Mouse (Mus musculus) Muller cell, postnatal 12 days (primary cell): ENCODE results near the gene Qrich1.
"Not testable (repeated sequence)": the region's sequence is repeated elsewhere in the genome, so short reads cannot be mapped to it uniquely, and the experiment has no call there.

Experiments used
- DNase-seq: peaks from one replicate; pipeline ENCODE4 v3.0.0-alpha.2; 2015; ENCODE audit errors: inconsistent ontology term

Gene Qrich1

GRCm38 (mm10) chr9:108587571-108588180 is 71.1 kb downstream of the Qrich1 start:
- peak; percentile 73 for DNase-seq

DNA sequence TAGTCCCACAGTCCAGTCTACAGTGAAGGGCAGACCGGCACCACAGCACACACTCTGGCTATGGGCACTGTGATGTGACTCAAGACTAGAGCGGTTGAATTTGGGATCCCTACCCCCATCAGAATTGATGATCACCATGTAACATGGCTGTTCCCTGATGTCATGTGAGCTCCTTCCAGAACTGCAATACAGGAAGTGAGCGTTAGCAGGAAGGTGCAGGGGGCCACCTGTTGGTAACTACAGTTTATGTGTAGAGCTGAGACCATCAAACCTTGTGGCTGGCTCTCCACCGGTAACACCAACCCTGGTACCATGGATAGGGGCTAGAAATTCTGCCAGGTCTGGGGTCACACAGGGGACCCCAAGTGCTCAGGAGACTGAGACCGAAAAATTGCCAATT is 72.6 kb downstream of the Qrich1 start:
- no peak for DNase-seq

DNA sequence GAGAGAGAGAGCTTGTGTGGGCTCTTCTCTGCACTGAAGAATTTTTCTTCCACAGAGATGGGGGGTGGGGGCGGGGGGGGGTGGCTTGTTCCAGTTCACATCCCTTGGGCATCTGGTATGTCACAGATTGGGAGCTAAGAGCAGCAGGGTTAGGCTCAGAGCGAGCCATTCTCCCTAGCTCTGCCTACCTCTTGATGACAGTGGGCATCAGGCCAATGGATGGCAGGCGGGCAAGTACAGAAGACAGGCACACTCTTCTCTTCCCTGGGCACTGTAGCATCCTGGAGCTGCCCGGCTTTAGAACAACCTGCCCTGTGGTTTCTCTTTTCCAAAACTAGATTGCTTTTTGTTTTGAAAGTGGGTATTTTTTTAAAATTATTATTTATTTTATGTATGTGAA is 74.9 kb downstream of the Qrich1 start:
- no peak for DNase-seq

GRCm38 (mm10) chr9:108594354-108594753 is 77.7 kb downstream of the Qrich1 start:
- no peak for DNase-seq

DNA sequence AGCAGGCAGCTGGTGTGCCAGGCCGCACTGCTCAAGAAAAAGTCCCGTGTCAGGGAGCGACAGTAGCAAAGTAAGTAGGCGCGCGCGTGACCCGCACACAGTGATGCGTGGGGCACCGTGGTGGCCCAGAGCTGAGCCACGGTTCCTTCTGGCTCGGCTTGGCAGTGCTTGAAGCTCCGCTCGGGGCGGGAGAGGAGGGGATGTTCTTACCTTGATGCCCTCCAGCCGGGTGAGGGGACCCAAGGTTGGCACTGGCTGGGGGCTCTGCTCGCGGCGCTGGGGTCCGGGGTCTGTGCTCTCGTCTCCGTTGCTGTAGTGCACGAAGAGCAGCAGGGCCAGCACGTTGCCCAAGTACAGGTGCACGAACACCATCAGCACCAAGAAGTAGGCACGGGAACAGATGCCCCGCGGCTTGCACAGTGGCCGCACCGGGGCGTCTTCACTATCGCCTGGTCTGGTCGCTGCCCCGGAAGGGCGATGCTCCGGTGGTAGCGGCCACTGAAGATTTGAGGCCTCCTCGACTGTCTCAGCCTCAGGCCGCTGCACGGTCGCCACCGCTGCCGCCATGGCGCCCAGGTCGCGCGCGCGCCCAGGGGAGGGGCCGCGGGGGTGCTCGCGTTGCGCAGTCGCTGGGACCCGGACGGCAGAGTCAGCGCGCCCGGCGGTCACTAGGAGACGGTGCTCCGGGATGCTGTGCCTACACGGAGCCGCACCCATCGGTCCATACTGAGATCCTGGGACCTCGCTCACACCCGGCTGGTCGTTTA is 80.6 kb downstream of the Qrich1 start, which contains the start of gene P4htm:
P4htm (minus strand) TSS at position 670 of the 767 bp plus-strand sequence.
- DNase-seq: peak; percentile 78

GRCm38 (mm10) chr9:108599021-108599566 is 82.5 kb downstream of the Qrich1 start:
- peak; percentile 64 for DNase-seq

DNA sequence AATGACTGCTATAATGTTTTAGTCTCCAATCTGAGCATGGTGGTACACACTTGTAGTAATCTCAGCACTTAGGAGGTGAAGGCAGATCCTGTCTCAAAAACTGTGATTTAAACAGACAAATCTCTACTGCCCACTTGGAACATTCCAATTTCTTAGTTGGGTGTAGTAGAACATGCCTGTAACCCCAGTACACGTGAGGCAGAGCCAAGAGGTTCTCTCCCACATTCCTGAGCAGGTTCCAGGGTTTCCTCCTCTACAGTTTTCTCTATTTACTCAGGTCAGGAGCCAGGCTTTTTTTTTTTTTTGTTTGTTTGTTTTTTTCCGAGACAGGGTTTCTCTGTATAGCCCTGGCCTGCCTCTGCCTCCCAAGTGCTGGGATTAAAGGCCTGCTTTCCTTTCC is 83.4 kb downstream of the Qrich1 start:
- DNase-seq: no peak

- no peak for DNase-seq
Measured at GRCm38 (mm10) chr9:108601986-108602385, 85.4 kb downstream of the Qrich1 start.

GRCm38 (mm10) chr9:108607929-108608328 is 91.3 kb downstream of the Qrich1 start:
- not testable (repeated sequence) for DNase-seq

DNA sequence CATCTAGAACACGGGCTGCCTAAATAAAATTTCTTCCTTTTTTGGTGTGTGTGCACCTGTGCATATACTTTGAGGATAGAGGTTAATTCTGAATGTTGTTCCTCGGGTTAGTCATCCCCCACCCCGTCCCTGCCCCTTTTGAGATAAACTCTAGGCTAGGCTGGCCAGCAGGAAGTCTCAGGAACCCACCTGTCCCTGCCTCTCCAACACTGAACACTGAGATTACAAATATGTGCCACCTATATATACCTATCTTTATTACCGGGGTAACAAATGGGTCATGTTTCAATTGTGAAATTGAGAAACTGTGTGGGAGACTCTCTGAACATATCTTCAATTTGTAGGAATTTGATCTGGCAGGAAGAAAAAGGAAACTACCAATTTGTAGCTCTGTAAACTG is 92.3 kb downstream of the Qrich1 start:
- no peak for DNase-seq
